Mouse (Mus musculus) left cerebral cortex, postnatal 10 days (tissue): ENCODE measurements around the gene P2rx4. TPM values are rescaled to one million over a fixed set of nuclear protein-coding genes. Genes with fewer than 3 reads are reported as not detected.
A peak's percentile ranks its signal among the peaks of the same experiment; 100 is the strongest.

Experiments used
- DNase-seq, 2 experiments: peaks; one replicate each; pipeline ENCODE4 v3.0.0; 2021 to 2022; ENCODE audit warnings: low spot score in 2 of 2, mixed read lengths in 1 of 2; ENCODE audit errors: extremely low spot score in 1 of 2
- intact Hi-C: fragments of 180-260 bp; cut with DNase I; formaldehyde crosslinking; loops from one replicate; pipeline ENCODE4 v1.15.1; 2025
- total RNA-seq, 2 experiments: library from RNA; stranded (reverse); gene quantifications; 2 replicates each; pipeline ENCODE4 v1.2.3; 2021

Gene P2rx4
- total RNA-seq, 2 experiments from 2014 or later, result 7.7 to 9.4 TPM

GRCm38 (mm10) chr5:122735853-122736252 is 28.5 kb downstream of the P2rx4 start:
- intact Hi-C loops, result no loop called here
- peak in 1 of 2 experiments; percentile 14 for DNase-seq

GRCm38 (mm10) chr5:122736761-122737160 is 29.4 kb downstream of the P2rx4 start:
- DNase-seq, result peak in 1 of 2 experiments; percentile 33
- intact Hi-C loops, result no loop called here

GRCm38 (mm10) chr5:122743880-122744422 is 36.6 kb downstream of the P2rx4 start:
- DNase-seq, result no peak
- intact Hi-C loops, result no loop called here

GRCm38 (mm10) chr5:122747950-122748349 is 40.6 kb downstream of the P2rx4 start:
- peak in 1 of 2 experiments; percentile 63 for DNase-seq
- intact Hi-C loops, result no loop called here

GRCm38 (mm10) chr5:122754477-122754876 is 47.1 kb downstream of the P2rx4 start:
- DNase-seq, result peak in 1 of 2 experiments; percentile 18
- intact Hi-C loops, result no loop called here

GRCm38 (mm10) chr5:122755620-122756019 is 48.3 kb downstream of the P2rx4 start:
- intact Hi-C loops, result no loop called here
- DNase-seq, result no peak

GRCm38 (mm10) chr5:122756144-122756543 is 48.8 kb downstream of the P2rx4 start:
- intact Hi-C loops, result no loop called here
- no peak for DNase-seq

- no peak for DNase-seq
- intact Hi-C loops, result no loop called here
Observed at GRCm38 (mm10) chr5:122756680-122757079, 49.3 kb downstream of the P2rx4 start.

- DNase-seq, result no peak
- intact Hi-C loops, result no loop called here
Observed at GRCm38 (mm10) chr5:122763271-122764031, 56.1 kb downstream of the P2rx4 start.

GRCm38 (mm10) chr5:122764032-122764464 is 56.7 kb downstream of the P2rx4 start:
- DNase-seq, result peak in 1 of 2 experiments; percentile 76
- intact Hi-C loops, result no loop called here

GRCm38 (mm10) chr5:122767283-122767682 is 59.9 kb downstream of the P2rx4 start:
- intact Hi-C loops, result no loop called here
- no peak for DNase-seq

- no peak for DNase-seq
- intact Hi-C loops, result no loop called here
Observed at GRCm38 (mm10) chr5:122769101-122769568, 61.8 kb downstream of the P2rx4 start.

- intact Hi-C loops, result no loop called here
Observed at GRCm38 (mm10) chr5:122770304-122770703, 63.0 kb downstream of the P2rx4 start.

GRCm38 (mm10) chr5:122770806-122771261 is 63.5 kb downstream of the P2rx4 start:
- peak in 1 of 2 experiments; percentile 73 for DNase-seq

More at GRCm38 (mm10) chr5:122770304-122770703, 63.0 kb downstream of the P2rx4 start:
- DNase-seq, result no peak

GRCm38 (mm10) chr5:122771428-122771827 is 64.1 kb downstream of the P2rx4 start:
- intact Hi-C loops, result no loop called here
- DNase-seq, result no peak

More at GRCm38 (mm10) chr5:122770806-122771261, 63.5 kb downstream of the P2rx4 start:
- intact Hi-C loops, result no loop called here

- intact Hi-C loops, result no loop called here
Observed at GRCm38 (mm10) chr5:122773756-122774155, 66.4 kb downstream of the P2rx4 start.

GRCm38 (mm10) chr5:122774743-122775611 is 67.6 kb downstream of the P2rx4 start:
- peak in 1 of 2 experiments; percentile 48 for DNase-seq
- intact Hi-C loops, result no loop called here

More at GRCm38 (mm10) chr5:122773756-122774155, 66.4 kb downstream of the P2rx4 start:
- DNase-seq, result no peak

GRCm38 (mm10) chr5:122775646-122776286 is 68.4 kb downstream of the P2rx4 start:
- intact Hi-C loops, result no loop called here
- DNase-seq, result peak in 1 of 2 experiments; percentile 59
